Mouse (Mus musculus) lung, adult 2 months (tissue): ENCODE data around the gene Setd1b.

ENCODE experiments used
- CTCF ChIP-seq: fragments of 200-500 bp; IDR thresholded peaks from 2 replicates; pipeline ENCODE4 v1.5.1; 2011; ENCODE audit warnings: mild to moderate bottlenecking, low read length, control low read depth; ENCODE audit not compliant: insufficient read depth
- POLR2A ChIP-seq: fragments of 200-500 bp; IDR thresholded peaks from 2 replicates; pipeline ENCODE4 v1.6.1; 2011; ENCODE audit warnings: low read depth, mild to moderate bottlenecking, control low read depth, low read length, borderline replicate concordance; ENCODE audit errors: extremely low read depth

DNA sequence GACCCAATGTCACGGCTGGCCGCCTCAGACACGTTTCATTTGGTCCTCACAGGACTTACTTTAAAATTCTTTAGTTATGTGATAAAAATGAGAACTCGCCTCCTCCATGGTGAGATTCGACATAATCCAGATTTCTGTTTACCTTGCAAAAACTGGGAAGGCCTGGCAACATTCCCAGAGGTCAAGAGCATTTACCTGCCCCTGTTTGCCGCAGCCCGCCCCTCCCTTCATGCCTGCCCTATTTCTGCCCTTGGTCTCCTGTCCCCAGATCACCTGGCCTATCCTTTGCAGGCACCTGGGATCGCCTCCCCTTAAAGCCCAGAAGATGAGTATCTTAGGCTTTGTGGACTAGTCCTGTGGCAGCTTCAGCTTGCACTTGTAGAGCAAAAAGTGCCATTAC, 24.2 kb upstream of the Setd1b start:
- TF ChIP-seq CTCF (no peak), POLR2A (no peak)
